Mouse (Mus musculus) limb, embryonic 12.5 days (tissue): ENCODE measurements around the gene Foxb1. TPM values are rescaled to one million over a fixed set of nuclear protein-coding genes. Genes with fewer than 3 reads are reported as not detected.

Experiments used
- ATAC-seq: fragments of 200-750 bp; cut with Nextera tagmentation; 2 replicates; pipeline ENCODE4 v1.8.0; 2017; ENCODE audit warnings: low read depth, moderate TSS enrichment; ENCODE audit not compliant: insufficient number of reproducible peaks, insufficient read depth, low FRiP score, low TSS enrichment
- H3K27ac ChIP-seq: fragments of 300-500 bp; sonication (generic); 2 replicates; pipeline ENCODE4 v1.5.1; 2016; ENCODE audit warnings: mild to moderate bottlenecking, moderate library complexity
- H3K27me3 ChIP-seq: fragments of 300-500 bp; sonication (generic); 2 replicates; pipeline ENCODE4 v1.6.1; 2016; ENCODE audit warnings: mild to moderate bottlenecking, moderate library complexity
- H3K36me3 ChIP-seq: fragments of 300-500 bp; sonication (generic); 2 replicates; pipeline ENCODE4 v1.6.1; 2016; ENCODE audit warnings: mild to moderate bottlenecking, moderate library complexity
- H3K4me1 ChIP-seq: fragments of 300-500 bp; sonication (generic); replicated peaks from 2 replicates; pipeline ENCODE4 v1.6.1; 2016
- H3K4me2 ChIP-seq: fragments of 300-500 bp; sonication (generic); 2 replicates; pipeline ENCODE4 v1.6.1; 2016; ENCODE audit warnings: mild to moderate bottlenecking, moderate library complexity
- H3K4me3 ChIP-seq: fragments of 300-500 bp; sonication (generic); replicated peaks from 2 replicates; pipeline ENCODE4 v1.5.1; 2016; ENCODE audit warnings: mild to moderate bottlenecking
- H3K9ac ChIP-seq: fragments of 300-500 bp; sonication (generic); replicated peaks from 2 replicates; pipeline ENCODE4 v1.6.1; 2016; ENCODE audit warnings: mild to moderate bottlenecking, moderate library complexity
- H3K9me3 ChIP-seq: fragments of 300-500 bp; sonication (generic); 2 replicates; pipeline ENCODE4 v1.6.1; 2016; ENCODE audit warnings: mild to moderate bottlenecking, moderate library complexity
- WGBS: fragments of 180-500 bp; shearing (Covaris S2); methylation state at CpG from one replicate; pipeline ENCODE4 v1.1.7; 2016; 5-methylcytosine and 5-hydroxymethylcytosine counted together
- polyA plus RNA-seq: library from polyadenylated mRNA; unstranded; fragments of >200 nt; fragmentation: Nextera tagmentation; extraction: Ambion mirVana; gene quantifications from 2 replicates; pipeline ENCODE4 v1.2.1, GENCODE M21; 2016

The Foxb1 gene
- polyA plus RNA-seq, 1 experiment from 2014 or later: not detected

DNA sequence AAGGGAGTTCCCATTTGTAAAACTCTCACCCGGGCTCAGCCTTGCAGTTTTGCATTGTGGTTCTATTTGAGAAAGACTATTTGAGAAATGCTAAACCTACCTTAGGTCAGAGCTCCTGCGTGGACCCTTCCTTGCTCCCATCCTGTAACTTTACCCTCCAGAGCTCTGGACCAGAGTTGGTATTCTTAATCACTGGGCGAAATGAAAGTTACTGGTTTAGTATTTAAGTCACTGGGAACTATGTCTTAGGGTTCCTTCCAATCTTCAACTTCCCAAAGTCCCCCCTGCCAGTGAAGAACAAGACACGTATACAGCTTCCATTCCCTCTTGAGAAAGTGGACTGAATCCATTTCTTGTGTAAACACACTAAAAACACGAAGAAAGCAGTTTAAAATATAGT lies 5.6 kb downstream of the Foxb1 start:
- 20% methylated on average over 5 of the region's 5 CpGs for WGBS

GRCm38 (mm10) chr9:69754712-69755111 lies 6.0 kb downstream of the Foxb1 start:
- H3K27me3 ChIP-seq: peaks cover 68% of the 10 kb centered on the region
- ATAC-seq: no peak
- 8% methylated on average over 5 of the region's 5 CpGs for WGBS

More for the DNA sequence above, 5.6 kb downstream of the Foxb1 start:
- Histone ChIP-seq H3K27me3 (peaks cover 73% of the 10 kb centered on the region), H3K4me1 (peaks cover 11% of the 10 kb centered on the region), H3K9ac (no peak overlapping the region), H3K36me3 (no peaks in the 10 kb centered on the region), H3K4me2 (no peak overlapping the region), H3K4me3 (no peak overlapping the region), H3K27ac (no peak overlapping the region), H3K9me3 (no peaks in the 10 kb centered on the region)
- ATAC-seq: no peak

GRCm38 (mm10) chr9:69754291-69754690 lies 6.4 kb downstream of the Foxb1 start:
- 0 out of 2 replicates have a peak, but pooled peaks cover 3% of the 10 kb centered on the region for H3K4me1 ChIP-seq
- no peaks in the 10 kb centered on the region for H3K36me3 ChIP-seq
- no peak overlapping the region for H3K27ac ChIP-seq
- no peak for ATAC-seq
- H3K4me2 ChIP-seq: no peak overlapping the region
- no peak overlapping the region for H3K9ac ChIP-seq
- H3K4me3 ChIP-seq: no peak overlapping the region
- WGBS: 13% methylated on average over 7 of the region's 7 CpGs
- peaks cover 66% of the 10 kb centered on the region for H3K27me3 ChIP-seq
- H3K9me3 ChIP-seq: no peaks in the 10 kb centered on the region

More at GRCm38 (mm10) chr9:69754712-69755111, 6.0 kb downstream of the Foxb1 start:
- Histone ChIP-seq H3K4me2 (no peak overlapping the region), H3K9ac (no peak overlapping the region), H3K9me3 (no peaks in the 10 kb centered on the region), H3K4me1 (peaks cover 7% of the 10 kb centered on the region; the same call in 1 of the 2 replicates), H3K27ac (no peak overlapping the region), H3K36me3 (no peaks in the 10 kb centered on the region), H3K4me3 (no peak overlapping the region)

- Histone ChIP-seq H3K9ac (no peak overlapping the region), H3K27ac (no peak overlapping the region), H3K9me3 (no peaks in the 10 kb centered on the region), H3K36me3 (no peaks in the 10 kb centered on the region), H3K27me3 (peaks cover 14% of the 10 kb centered on the region), H3K4me1 (no peaks in the 10 kb centered on the region), H3K4me3 (no peak overlapping the region), H3K4me2 (no peak overlapping the region)
- no peak for ATAC-seq
- 97% methylated on average over 1 of the region's 1 CpGs for WGBS
Measured at GRCm38 (mm10) chr9:69747971-69748370, 12.8 kb downstream of the Foxb1 start.

GRCm38 (mm10) chr9:69728736-69729135 lies 32.0 kb downstream of the Foxb1 start:
- no peaks in the 10 kb centered on the region for H3K4me1 ChIP-seq
- no peak overlapping the region for H3K4me2 ChIP-seq
- no peak for ATAC-seq
- no peaks in the 10 kb centered on the region for H3K9me3 ChIP-seq
- H3K4me3 ChIP-seq: no peak overlapping the region
- no peaks in the 10 kb centered on the region for H3K36me3 ChIP-seq
- H3K27ac ChIP-seq: no peak overlapping the region
- WGBS: 38% methylated on average over 5 of the region's 5 CpGs
- no peaks in the 10 kb centered on the region; the same call in 1 of the 2 replicates for H3K27me3 ChIP-seq
- H3K9ac ChIP-seq: no peak overlapping the region

DNA sequence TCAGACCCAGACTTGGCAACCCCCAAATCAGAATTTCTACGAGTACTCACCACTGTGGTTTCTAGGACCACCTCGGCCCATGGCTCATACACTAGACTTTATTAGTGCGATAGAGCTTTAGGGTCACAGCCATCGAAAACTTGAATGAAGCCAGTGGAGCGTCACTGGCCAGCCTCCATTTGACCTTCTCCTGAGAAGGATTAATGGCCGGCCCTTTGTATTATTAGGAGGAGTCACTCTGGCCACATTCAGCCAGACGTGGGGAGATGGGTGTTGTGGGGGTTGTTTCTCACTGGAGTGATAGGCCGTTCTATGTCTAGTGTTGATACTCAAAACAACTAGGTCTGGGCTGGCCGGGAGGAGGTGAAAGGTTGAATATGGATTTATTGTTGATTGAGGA lies 42.3 kb downstream of the Foxb1 start:
- H3K9ac ChIP-seq: no peak overlapping the region
- H3K9me3 ChIP-seq: no peaks in the 10 kb centered on the region
- H3K4me3 ChIP-seq: no peak overlapping the region
- no peak overlapping the region for H3K27ac ChIP-seq
- H3K4me1 ChIP-seq: peaks cover under 1% of the 10 kb centered on the region
- ATAC-seq: no peak
- H3K36me3 ChIP-seq: no peaks in the 10 kb centered on the region
- H3K4me2 ChIP-seq: no peak overlapping the region
- 84% methylated on average over 9 of the region's 9 CpGs for WGBS
- peaks cover 9% of the 10 kb centered on the region for H3K27me3 ChIP-seq

GRCm38 (mm10) chr9:69716364-69716763 lies 44.4 kb downstream of the Foxb1 start:
- no peak overlapping the region for H3K4me3 ChIP-seq
- no peak overlapping the region for H3K9ac ChIP-seq
- peaks cover 10% of the 10 kb centered on the region for H3K4me1 ChIP-seq
- no peak overlapping the region for H3K4me2 ChIP-seq
- H3K36me3 ChIP-seq: no peaks in the 10 kb centered on the region
- H3K27ac ChIP-seq: no peak overlapping the region
- H3K27me3 ChIP-seq: peaks cover 9% of the 10 kb centered on the region
- H3K9me3 ChIP-seq: no peaks in the 10 kb centered on the region
- WGBS: 14% methylated on average over 4 of the region's 4 CpGs
- ATAC-seq: no peak

GRCm38 (mm10) chr9:69715445-69715844 lies 45.3 kb downstream of the Foxb1 start:
- Histone ChIP-seq H3K27ac (no peak overlapping the region), H3K27me3 (peaks cover 9% of the 10 kb centered on the region), H3K4me3 (no peak overlapping the region)

GRCm38 (mm10) chr9:69714346-69714745 lies 46.4 kb downstream of the Foxb1 start:
- H3K4me3 ChIP-seq: no peak overlapping the region
- peaks cover 9% of the 10 kb centered on the region for H3K27me3 ChIP-seq
- ATAC-seq: no peak
- H3K9me3 ChIP-seq: no peaks in the 10 kb centered on the region
- WGBS: 69% methylated on average over 7 of the region's 7 CpGs
- H3K4me2 ChIP-seq: no peak overlapping the region
- no peak overlapping the region for H3K27ac ChIP-seq
- no peak overlapping the region for H3K9ac ChIP-seq
- no peaks in the 10 kb centered on the region for H3K36me3 ChIP-seq
- H3K4me1 ChIP-seq: peaks cover 10% of the 10 kb centered on the region

More at GRCm38 (mm10) chr9:69715445-69715844, 45.3 kb downstream of the Foxb1 start:
- Histone ChIP-seq H3K9ac (no peak overlapping the region), H3K36me3 (no peaks in the 10 kb centered on the region), H3K4me1 (peaks cover 10% of the 10 kb centered on the region), H3K4me2 (no peak overlapping the region), H3K9me3 (no peaks in the 10 kb centered on the region)
- WGBS: 11% methylated on average over 12 of the region's 12 CpGs
- no peak for ATAC-seq

DNA sequence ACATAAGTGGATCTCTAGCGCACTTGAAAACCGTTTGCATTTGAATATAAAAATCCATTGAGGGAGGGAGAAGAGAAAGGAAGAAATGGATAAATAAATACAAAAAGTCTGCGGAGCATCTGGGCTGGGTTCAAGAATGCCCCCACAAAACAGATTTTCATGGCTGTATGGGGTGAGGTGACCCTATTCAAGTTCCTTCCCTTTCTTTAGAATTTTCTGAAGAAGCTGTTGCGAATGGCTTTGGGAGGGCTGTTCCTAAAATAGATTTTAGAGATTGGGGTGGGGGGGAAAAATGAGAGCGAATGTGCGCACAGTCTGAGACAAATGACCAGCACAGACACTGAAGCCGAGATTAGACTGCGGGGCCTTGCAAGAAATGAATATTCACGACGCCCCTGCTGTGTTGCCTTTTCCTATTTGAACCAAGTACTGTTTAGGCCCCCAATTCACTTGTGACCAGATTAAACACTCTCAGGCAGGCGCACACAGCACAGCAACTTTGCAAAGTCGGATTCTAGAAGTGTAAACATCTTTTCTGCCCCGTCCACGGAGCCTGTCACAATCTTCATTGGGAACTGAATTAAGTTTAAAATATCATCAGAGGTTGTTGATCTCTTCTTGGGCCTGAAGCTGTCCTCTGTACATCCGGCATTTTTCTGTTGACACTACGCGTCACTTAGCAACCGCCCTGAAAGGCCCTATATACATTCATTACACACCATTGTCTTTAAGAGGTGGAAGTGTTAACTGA lies 47.0 kb downstream of the Foxb1 start:
- peaks cover 9% of the 10 kb centered on the region for H3K27me3 ChIP-seq
- no peak overlapping the region for H3K4me3 ChIP-seq
- no peaks in the 10 kb centered on the region for H3K36me3 ChIP-seq
- H3K9me3 ChIP-seq: no peaks in the 10 kb centered on the region
- H3K27ac ChIP-seq: no peak overlapping the region
- no peak overlapping the region for H3K9ac ChIP-seq
- H3K4me2 ChIP-seq: no peak overlapping the region
- ATAC-seq: no peak
- peaks cover 10% of the 10 kb centered on the region for H3K4me1 ChIP-seq
- 58% methylated on average over 18 of the region's 18 CpGs for WGBS

- Histone ChIP-seq H3K9ac (no peak overlapping the region), H3K27me3 (peaks cover 9% of the 10 kb centered on the region), H3K27ac (no peak overlapping the region), H3K9me3 (0 out of 2 replicates have a peak, but pooled peaks cover 4% of the 10 kb centered on the region), H3K4me1 (peaks cover 10% of the 10 kb centered on the region), H3K36me3 (no peaks in the 10 kb centered on the region), H3K4me2 (no peak overlapping the region), H3K4me3 (no peak overlapping the region)
- ATAC-seq: no peak
- 29% methylated on average over 12 of the region's 12 CpGs for WGBS
Measured at GRCm38 (mm10) chr9:69712714-69713525, 47.8 kb downstream of the Foxb1 start.
